Mouse (Mus musculus) CH12.LX (cell line): ENCODE measurements around the gene Klf5. TPM values are rescaled to one million over a fixed set of nuclear protein-coding genes. Genes with fewer than 3 reads are reported as not detected.

Experiments
- DNase-seq: peaks from one replicate; pipeline ENCODE4 v3.0.0-alpha.2; 2013; ENCODE audit errors: extremely low read depth
- H3K27ac ChIP-seq: 2 replicates; pipeline ENCODE4 v1.5.1; 2012; ENCODE audit warnings: low read depth, mild to moderate bottlenecking, control low read depth, moderate library complexity; ENCODE audit not compliant: insufficient read depth
- H3K27me3 ChIP-seq: replicated peaks from 2 replicates; pipeline ENCODE3; 2012; ENCODE audit warnings: inconsistent platforms
- H3K36me3 ChIP-seq, 2 experiments: replicated peaks in 1 of 2; 2 replicates each; pipeline versions ENCODE3 to v1.6.1; 2012; ENCODE audit warnings: inconsistent platforms in 1 of 2, low read length in 1 of 2, mild to moderate bottlenecking in 1 of 2, mixed read lengths in 1 of 2, moderate library complexity in 1 of 2; ENCODE audit not compliant: control insufficient read depth in 1 of 2, insufficient read depth in 1 of 2
- H3K4me1 ChIP-seq, 2 experiments: 2 replicates each; pipeline ENCODE4 v1.6.1; 2012; ENCODE audit warnings: inconsistent platforms in 1 of 2, moderate library complexity in 1 of 2; ENCODE audit not compliant: insufficient read depth in 2 of 2, control insufficient read depth in 1 of 2
- H3K4me2 ChIP-seq: 2 replicates; pipeline ENCODE4 v1.6.1; 2012; ENCODE audit warnings: low read depth, mild to moderate bottlenecking, control low read depth; ENCODE audit not compliant: poor library complexity, insufficient read depth, severe bottlenecking
- H3K4me3 ChIP-seq, 3 experiments: fragments of 150-350 bp in 1 of 3; sonication (generic) in 1 of 3; replicated peaks in 1 of 3; 2 replicates each; pipeline versions ENCODE3 to v1.5.1; 2011 to 2012; ENCODE audit warnings: low read depth in 2 of 3, low read length in 2 of 3, mild to moderate bottlenecking in 2 of 3, moderate library complexity in 2 of 3, control low read depth in 1 of 3, improper control_type of control experiment in 1 of 3, inconsistent platforms in 1 of 3, mixed read lengths in 1 of 3; ENCODE audit not compliant: poor library complexity in 1 of 3
- H3K79me2 ChIP-seq: replicated peaks from 2 replicates; pipeline ENCODE4 v1.6.1; 2012; ENCODE audit warnings: mild to moderate bottlenecking, moderate library complexity; ENCODE audit not compliant: control insufficient read depth, poor library complexity, insufficient read depth, severe bottlenecking; ENCODE audit errors: extremely low read depth
- H3K9ac ChIP-seq: 2 replicates; pipeline ENCODE4 v1.6.1; 2012; ENCODE audit warnings: low read depth, mild to moderate bottlenecking, control low read depth, moderate library complexity; ENCODE audit not compliant: insufficient read depth
- H3K9me3 ChIP-seq: replicated peaks from 2 replicates; pipeline ENCODE3; 2012; ENCODE audit warnings: low read length, inconsistent platforms, mixed read lengths
- BHLHE40 ChIP-seq: IDR thresholded peaks from 2 replicates; pipeline ENCODE4 v1.6.1; 2011; ENCODE audit warnings: mild to moderate bottlenecking, low read depth, low read length, improper control_type of control experiment
- CTCF ChIP-seq, 2 experiments: IDR thresholded peaks in 1 of 2; conservative IDR thresholded peaks in 1 of 2; 2 replicates each; pipeline ENCODE4 v1.5.1; 2011 to 2012; ENCODE audit warnings: low read depth in 2 of 2, low read length in 2 of 2, improper control_type of control experiment in 1 of 2, inconsistent platforms in 1 of 2, mild to moderate bottlenecking in 1 of 2, moderate library complexity in 1 of 2
- EP300 ChIP-seq: IDR thresholded peaks from 2 replicates; pipeline ENCODE4 v1.6.1; 2011; ENCODE audit warnings: low read length, improper control_type of control experiment
- HCFC1 ChIP-seq: IDR thresholded peaks from 2 replicates; pipeline ENCODE4 v1.6.1; 2012; ENCODE audit warnings: low read depth, mild to moderate bottlenecking, inconsistent platforms, low read length, improper control_type of control experiment
- IRF4 ChIP-seq: IDR thresholded peaks from 2 replicates; pipeline ENCODE4 v1.6.1; 2014; ENCODE audit warnings: low read depth, mild to moderate bottlenecking, inconsistent platforms, low read length, improper control_type of control experiment
- JUN ChIP-seq: IDR thresholded peaks from 2 replicates; pipeline ENCODE4 v1.6.1; 2011; ENCODE audit warnings: low read depth, mild to moderate bottlenecking, low read length, improper control_type of control experiment, moderate library complexity; ENCODE audit not compliant: insufficient read depth
- MAX ChIP-seq: IDR thresholded peaks from 2 replicates; pipeline ENCODE4 v1.6.1; 2011; ENCODE audit warnings: low read length, improper control_type of control experiment
- MEF2A ChIP-seq: IDR thresholded peaks from 2 replicates; pipeline ENCODE4 v1.6.1; 2014; ENCODE audit warnings: low read depth, mild to moderate bottlenecking, inconsistent platforms, low read length, improper control_type of control experiment, borderline replicate concordance
- MYC ChIP-seq: IDR thresholded peaks from 2 replicates; pipeline ENCODE4 v1.6.1; 2011; ENCODE audit warnings: low read depth, mild to moderate bottlenecking, improper control_type of control experiment, low read length
- NELFE ChIP-seq: IDR thresholded peaks from 2 replicates; pipeline ENCODE4 v1.6.1; 2011; ENCODE audit warnings: low read depth, low read length, improper control_type of control experiment
- TBP ChIP-seq: conservative IDR thresholded peaks from 2 replicates; pipeline ENCODE4 v1.6.1; 2011; ENCODE audit warnings: low read depth, low read length, improper control_type of control experiment
- TCF12 ChIP-seq: IDR thresholded peaks from 2 replicates; pipeline ENCODE4 v1.6.1; 2014; ENCODE audit warnings: low read depth, mild to moderate bottlenecking, inconsistent platforms, low read length, improper control_type of control experiment
- USF1 ChIP-seq: IDR thresholded peaks from 2 replicates; pipeline ENCODE4 v1.6.1; 2014; ENCODE audit warnings: low read depth, mild to moderate bottlenecking, inconsistent platforms, low read length, improper control_type of control experiment
- ZKSCAN1 ChIP-seq: IDR thresholded peaks from 2 replicates; pipeline ENCODE4 v1.6.1; 2012; ENCODE audit warnings: low read depth, inconsistent platforms, low read length, improper control_type of control experiment, borderline replicate concordance
- ZMIZ1 ChIP-seq: IDR thresholded peaks from 2 replicates; pipeline ENCODE4 v1.6.1; 2012; ENCODE audit warnings: low read depth, mild to moderate bottlenecking, inconsistent platforms, low read length, improper control_type of control experiment
- dilution Hi-C: fragments of 300-500 bp; cut with MboI; formaldehyde crosslinking; loops from 2 replicates; pipeline ENCODE4 v1.14.3; 2020; ENCODE audit warnings: low sequenced_read_pairs; ENCODE audit not compliant: extremely low pct_unique_long_range_greater_than_20kb, extremely low pct_ligation_motif_present
- in situ Hi-C: fragments of 300-500 bp; cut with MboI; formaldehyde crosslinking; loops from 3 replicates; pipeline ENCODE4 v1.14.3; 2019; ENCODE audit warnings: low sequenced_read_pairs, low pct_ligation_motif_present, low pct_unique_long_range_greater_than_20kb, mixed read lengths
- polyA plus RNA-seq: library from polyadenylated mRNA; unstranded; fragments of >175 nt; gene quantifications from 2 replicates; pipeline ENCODE4 v1.2.1, GENCODE M21; 2012; ENCODE audit warnings: low read depth; ENCODE audit not compliant: insufficient read length
- total RNA-seq, 2 experiments: library from RNA; depleted of rRNA; stranded (reverse); fragments of 300-350 nt in 1 of 2; fragments of >200 nt in 1 of 2; gene quantifications; 2 replicates each; pipeline ENCODE4 v1.2.3; 2012 to 2014

The Klf5 gene
- total and polyA plus RNA-seq, 3 experiments, result 0.08 TPM; not detected in 2

- in situ Hi-C loops (no loop called here), dilution Hi-C loops (no loop called here)
- TF ChIP-seq NELFE (no peak), TCF12 (no peak), HCFC1 (no peak), MAX (no peak), USF1 (no peak), TBP (no peak), ZMIZ1 (no peak), CTCF (conservative IDR thresholded peaks at IDR 0.05 in 1 of 2, IDR thresholded peaks at IDR 0.05 in 1 of 2; ENCODE audit: low read depth in 2 of 2, low read length in 2 of 2) (no peak), IRF4 (no peak), ZKSCAN1 (no peak), MEF2A (no peak)
- Histone ChIP-seq H3K27ac (no peak overlapping the region), H3K79me2 (no peaks in the 10 kb centered on the region), H3K4me2 (no peak overlapping the region), H3K9ac (no peak overlapping the region), H3K9me3 (no peaks in the 10 kb centered on the region), H3K4me3 (no peak overlapping the region), H3K4me1 (peaks cover 0 to 18% of the 10 kb centered on the region in 2 experiments; a peak in 3 of 4 replicates), H3K36me3 (no peaks in the 10 kb centered on the region), H3K27me3 (no peaks in the 10 kb centered on the region)
- DNase-seq, result no peak
Measured at GRCm38 (mm10) chr14:99280825-99281433, 17.6 kb upstream of the Klf5 start.

GRCm38 (mm10) chr14:99285486-99285885 lies 13.0 kb upstream of the Klf5 start:
- dilution Hi-C loops, result no loop called here
- Histone ChIP-seq H3K4me2 (no peak overlapping the region), H3K79me2 (no peaks in the 10 kb centered on the region), H3K4me3 (no peak overlapping the region)
- no peak for DNase-seq
- TF ChIP-seq HCFC1, result no peak
- TF ChIP-seq BHLHE40, result no peak
- no peak for TF ChIP-seq MYC
- TF ChIP-seq EP300, result no peak
- TF ChIP-seq MEF2A, result no peak
- no peak for TF ChIP-seq NELFE
- no peak for TF ChIP-seq JUN
- TF ChIP-seq IRF4, result no peak
- TF ChIP-seq, all 38 proteins: peak for 0
- in situ Hi-C loops, result no loop called here
- Histone ChIP-seq H3K4me1 (peaks cover 0 to 4% of the 10 kb centered on the region in 2 experiments; a peak in 3 of 4 replicates), H3K27me3 (no peaks in the 10 kb centered on the region), H3K27ac (no peak overlapping the region), H3K36me3 (no peaks in the 10 kb centered on the region), H3K9ac (no peak overlapping the region), H3K9me3 (no peaks in the 10 kb centered on the region)
